Mouse (Mus musculus) ES-E14 (cell line): ENCODE results near the gene Synj2. TPM values are rescaled to one million over a fixed set of nuclear protein-coding genes. Genes with fewer than 3 reads are reported as not detected.
"Not testable (repeated sequence)": the region's sequence is repeated elsewhere in the genome, so short reads cannot be mapped to it uniquely, and the experiment has no call there.

Experiments used
- DNase-seq: peaks from one replicate; pipeline ENCODE4 v3.0.0-alpha.2; 2013; ENCODE audit warnings: low read depth, low spot score
- H3K27ac ChIP-seq: 2 replicates; pipeline ENCODE4 v1.5.1; 2012; ENCODE audit warnings: low read depth, mild to moderate bottlenecking, low read length, moderate library complexity, mixed read lengths; ENCODE audit not compliant: poor library complexity, insufficient read depth, severe bottlenecking
- H3K36me3 ChIP-seq: 2 replicates; pipeline ENCODE4 v1.6.1; 2012; ENCODE audit warnings: mild to moderate bottlenecking, low read length, moderate library complexity, mixed read lengths; ENCODE audit not compliant: control insufficient read depth, poor library complexity, insufficient read depth, severe bottlenecking
- H3K4me1 ChIP-seq, 2 experiments: fragments of 150-350 bp in 1 of 2; sonication (generic) in 1 of 2; 2 replicates each; pipeline ENCODE4 v1.6.1; 2012; ENCODE audit warnings: low read length in 2 of 2, mild to moderate bottlenecking in 1 of 2, mixed read lengths in 1 of 2; ENCODE audit not compliant: control insufficient read depth in 2 of 2, insufficient read depth in 2 of 2, poor library complexity in 1 of 2
- H3K4me3 ChIP-seq, 2 experiments: fragments of 150-350 bp in 1 of 2; sonication (generic) in 1 of 2; 2 replicates each; pipeline ENCODE4 v1.5.1; 2012; ENCODE audit warnings: low read length in 2 of 2, low read depth in 1 of 2, mild to moderate bottlenecking in 1 of 2, mixed read lengths in 1 of 2; ENCODE audit not compliant: insufficient read depth in 1 of 2, poor library complexity in 1 of 2, severe bottlenecking in 1 of 2
- H3K9ac ChIP-seq: 2 replicates; pipeline ENCODE4 v1.6.1; 2012; ENCODE audit warnings: low read depth, mild to moderate bottlenecking, low read length, mixed read lengths; ENCODE audit not compliant: poor library complexity, insufficient read depth, severe bottlenecking
- H3K9me3 ChIP-seq: fragments of 150-350 bp; sonication (generic); 2 replicates; pipeline ENCODE4 v1.6.1; 2012; ENCODE audit warnings: low read depth, mild to moderate bottlenecking, low read length; ENCODE audit not compliant: control insufficient read depth, insufficient read depth
- CHD2 ChIP-seq: IDR thresholded peaks from 2 replicates; pipeline ENCODE4 v1.6.1; 2014; ENCODE audit warnings: mild to moderate bottlenecking, low read depth, low read length, inconsistent platforms
- HCFC1 ChIP-seq: IDR thresholded peaks from 2 replicates; pipeline ENCODE4 v1.6.1; 2012; ENCODE audit warnings: low read length, inconsistent platforms, borderline replicate concordance; ENCODE audit not compliant: insufficient read depth
- MAFK ChIP-seq: IDR thresholded peaks from 2 replicates; pipeline ENCODE4 v1.6.1; 2014; ENCODE audit warnings: mild to moderate bottlenecking, low read depth, low read length, inconsistent platforms; ENCODE audit not compliant: insufficient read depth
- ZC3H11A ChIP-seq: IDR thresholded peaks from 2 replicates; pipeline ENCODE4 v1.6.1; 2012; ENCODE audit warnings: low read depth, mild to moderate bottlenecking, inconsistent platforms, low read length, borderline replicate concordance
- ZNF384 ChIP-seq: IDR thresholded peaks from 2 replicates; pipeline ENCODE4 v1.6.1; 2012; ENCODE audit warnings: low read depth, low read length, inconsistent platforms
- in situ Hi-C, 2 experiments: fragments of 600-800 bp; cut with MboI; formaldehyde crosslinking; loops; one replicate each; pipeline ENCODE4 v1.15.1; 2025; ENCODE audit warnings: low sequenced_read_pairs in 2 of 2, inconsistent platforms in 1 of 2; ENCODE audit not compliant: unreplicated experiment in 2 of 2
- total RNA-seq: library from RNA; depleted of rRNA; stranded (reverse); fragments of 300-350 nt; gene quantifications from 2 replicates; pipeline ENCODE4 v1.2.3, GENCODE M21; 2012

The Synj2 gene
- total RNA-seq, 1 experiment = 6.1 TPM

DNA sequence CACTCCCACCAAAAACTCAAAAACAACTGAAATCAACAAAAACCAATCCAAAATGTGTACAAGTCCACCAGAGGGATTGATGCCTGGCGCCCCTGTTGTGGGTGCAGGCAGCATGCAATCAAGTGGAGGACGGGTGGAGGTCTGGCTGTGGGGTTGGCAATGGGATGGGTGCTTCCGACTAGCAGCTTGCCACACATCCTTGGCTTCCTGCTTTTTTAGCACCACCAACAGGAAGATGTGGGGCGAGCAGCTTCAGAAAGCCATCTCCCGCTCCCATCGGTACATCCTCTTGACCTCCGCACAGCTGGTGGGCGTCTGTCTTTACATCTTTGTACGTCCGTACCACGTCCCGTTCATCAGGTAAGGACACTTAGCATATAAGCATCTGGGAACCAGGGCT is 76.2 kb downstream of the Synj2 start:
- no peak for DNase-seq
- no peak for TF ChIP-seq MAFK
- TF ChIP-seq CHD2 = no peak
- TF ChIP-seq ZC3H11A = no peak
- no peak for TF ChIP-seq ZNF384
- no peak for TF ChIP-seq HCFC1
- in situ Hi-C loops = no loop called here
- Histone ChIP-seq H3K36me3 (peaks cover 2% of the 10 kb centered on the region; the same call in 1 of the 2 replicates), H3K9me3 (no peaks in the 10 kb centered on the region), H3K27ac (no peak overlapping the region), H3K4me3 (no peak overlapping the region), H3K9ac (no peak overlapping the region), H3K4me1 (no peaks in the 10 kb centered on the region)

DNA sequence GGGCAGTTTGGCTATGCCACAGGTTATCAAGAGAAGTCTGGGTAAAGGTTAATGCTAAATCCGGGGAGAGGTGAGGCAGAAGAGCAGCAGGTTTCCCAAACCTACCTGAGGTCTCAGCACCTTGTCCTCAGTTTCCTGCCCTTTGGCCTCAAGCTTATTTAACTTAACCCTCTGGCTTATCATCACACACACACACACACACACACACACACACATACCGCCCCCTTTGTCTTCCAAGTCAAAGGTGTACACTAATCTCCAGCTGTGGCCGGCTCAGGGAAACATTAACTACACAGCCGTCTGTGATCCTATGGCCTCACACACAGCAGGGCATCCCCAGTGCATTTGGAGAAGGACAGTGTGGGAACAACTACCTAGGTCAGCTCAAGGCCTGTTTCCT is 77.3 kb downstream of the Synj2 start:
- H3K9me3 ChIP-seq = no peaks in the 10 kb centered on the region
- peaks cover 2% of the 10 kb centered on the region; the same call in 1 of the 2 replicates for H3K36me3 ChIP-seq
- TF ChIP-seq ZC3H11A (no peak), ZNF384 (no peak), CHD2 (no peak), MAFK (no peak)
- no peak overlapping the region for H3K4me3 ChIP-seq
- DNase-seq = no peak
- H3K9ac ChIP-seq = no peak overlapping the region
- in situ Hi-C loops = no loop called here
- no peak overlapping the region for H3K27ac ChIP-seq
- no peaks in the 10 kb centered on the region for H3K4me1 ChIP-seq

DNA sequence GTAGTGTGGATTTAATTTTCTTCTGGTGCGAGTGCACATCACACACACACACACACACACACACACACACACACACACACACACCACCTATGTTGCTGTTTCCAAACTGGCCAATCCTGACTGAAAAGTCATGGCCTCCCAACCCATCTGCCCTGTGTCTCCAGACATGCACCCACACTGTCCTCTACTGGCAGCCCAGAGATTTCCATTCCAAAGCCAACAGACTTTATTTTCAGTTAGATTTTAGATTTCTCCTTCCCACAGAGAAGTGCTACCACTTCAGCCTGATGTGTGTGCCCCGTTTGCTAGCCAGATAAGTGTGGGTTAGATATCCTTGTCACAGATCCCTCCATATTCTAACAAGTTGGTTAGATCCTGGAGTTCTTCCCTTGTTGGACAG is 78.7 kb downstream of the Synj2 start:
- peaks cover 2% of the 10 kb centered on the region; the same call in 1 of the 2 replicates for H3K36me3 ChIP-seq
- no peak overlapping the region for H3K27ac ChIP-seq
- H3K9me3 ChIP-seq = no peaks in the 10 kb centered on the region
- H3K4me1 ChIP-seq = no peaks in the 10 kb centered on the region
- peak; percentile 35; the same call in 1 of the 2 replicates for TF ChIP-seq ZC3H11A
- no peak for TF ChIP-seq CHD2
- TF ChIP-seq HCFC1 = no peak
- no peak for TF ChIP-seq MAFK
- TF ChIP-seq ZNF384 = no peak
- no peak for DNase-seq
- H3K4me3 ChIP-seq = no peak overlapping the region
- in situ Hi-C loops = no loop called here
- H3K9ac ChIP-seq = no peak overlapping the region

DNA sequence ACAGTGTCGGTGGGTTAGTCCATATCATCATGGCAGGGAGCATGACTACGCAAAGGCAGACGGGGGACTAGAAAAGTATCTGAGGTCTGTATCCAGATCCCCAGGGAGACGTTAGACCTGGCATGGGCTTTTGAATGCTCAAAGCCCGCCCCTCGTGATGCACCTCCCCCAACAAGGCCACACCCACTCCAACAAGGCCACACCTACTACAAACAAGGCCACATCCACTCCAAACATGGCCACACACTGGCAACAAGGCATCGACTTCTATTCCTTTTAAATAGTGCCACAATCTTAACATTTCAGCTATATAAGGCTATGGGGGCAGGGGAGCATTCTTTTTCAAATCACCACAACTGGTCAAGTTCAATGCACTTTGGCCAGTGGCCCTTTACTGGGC is 79.6 kb downstream of the Synj2 start:
- Histone ChIP-seq H3K27ac (no peak overlapping the region), H3K4me3 (no peak overlapping the region), H3K9ac (no peak overlapping the region), H3K36me3 (peaks cover 2% of the 10 kb centered on the region; the same call in 1 of the 2 replicates), H3K9me3 (no peaks in the 10 kb centered on the region), H3K4me1 (no peaks in the 10 kb centered on the region)
- in situ Hi-C loops = no loop called here
- TF ChIP-seq ZC3H11A (no peak), MAFK (no peak), ZNF384 (no peak), CHD2 (no peak), HCFC1 (no peak)
- no peak for DNase-seq

DNA sequence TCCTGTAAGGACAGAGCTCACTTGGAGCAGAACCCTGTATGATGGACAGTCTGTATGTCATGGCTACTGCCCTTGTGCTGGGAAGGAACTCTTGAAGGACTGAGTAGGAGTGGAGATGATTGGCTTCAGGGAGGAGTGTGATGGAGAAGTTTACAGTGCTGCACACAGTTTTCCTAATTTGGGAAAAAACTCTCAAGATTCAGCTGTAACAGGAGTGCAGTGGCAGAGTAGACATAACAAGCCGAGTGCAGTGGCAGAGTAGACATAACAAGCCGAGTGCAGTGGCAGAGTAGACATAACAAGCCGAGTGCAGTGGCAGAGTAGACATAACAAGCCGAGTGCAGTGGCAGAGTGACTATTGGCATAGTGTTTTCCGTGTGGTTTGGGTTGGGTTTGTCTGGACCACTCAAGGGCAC is 80.3 kb downstream of the Synj2 start:
- H3K4me1 ChIP-seq, H3K27ac ChIP-seq, in situ Hi-C loops, H3K9me3 ChIP-seq, H3K9ac ChIP-seq, H3K4me3 ChIP-seq, H3K36me3 ChIP-seq, DNase-seq: not testable (repeated sequence)
